13 mouse cellular contexts compared by ENCODE assay signal in the genomic region with DNA sequence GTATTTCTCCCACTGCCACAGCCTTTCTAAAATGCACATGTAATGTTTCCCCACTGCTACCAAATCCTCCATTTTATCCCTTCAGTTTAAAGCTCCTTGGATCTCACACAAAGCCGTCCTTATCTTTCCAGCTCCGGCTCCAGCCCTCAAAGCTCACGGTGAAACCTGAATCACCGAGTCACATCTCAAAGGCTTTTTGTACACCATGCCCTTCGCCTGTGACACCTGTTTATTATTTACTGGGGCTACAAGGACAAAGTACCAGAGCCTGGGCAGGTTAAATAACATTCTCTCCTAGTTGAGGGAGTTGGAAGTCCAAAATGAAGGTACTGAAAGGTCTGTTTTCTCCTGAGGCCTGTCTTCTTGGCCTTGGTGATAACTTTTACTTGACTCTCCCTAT. TPM values are rescaled to one million over a fixed set of nuclear protein-coding genes. Genes with fewer than 3 reads are reported as not detected.
DNase-seq lines count a peak whose midpoint lies in the region; ATAC-seq and TF ChIP-seq lines count a peak whose summit lies in the region.
"Had no signal": no experiment of that assay in that cellular context is flagged by ENCODE, and none has a peak within 500 bp of the region (broad histone marks: within the 10 kb centered on the region; RNA-seq: fewer than 3 reads in every experiment).

No protein-coding gene starts in this region.

- H3K27me3 ChIP-seq in heart, embryonic 14.5 days (ENCODE audit: control insufficient read depth, insufficient read depth, low read length), result no peaks in the 10 kb centered on the region
- H3K27me3 ChIP-seq in kidney, embryonic 16.5 days (ENCODE audit: insufficient read depth, low read length), result no peaks in the 10 kb centered on the region
- no peaks in the 10 kb centered on the region for H3K27me3 ChIP-seq in liver, embryonic 15.5 days

- H3K9ac ChIP-seq in heart, embryonic 14.5 days (ENCODE audit: low read length), result peak overlapping the region; percentile 94
- H3K9ac ChIP-seq in kidney, embryonic 16.5 days (replicated peaks; ENCODE audit: low read length), result no peak overlapping the region
- H3K9ac ChIP-seq in liver, embryonic 15.5 days, result peak overlapping the region; percentile 100

- TF ChIP-seq CTCF in bone marrow, adult 2 months (IDR thresholded peaks at IDR 0.05; ENCODE audit: control insufficient read depth, insufficient read depth, low read length), result no peak
- TF ChIP-seq CTCF in layer of hippocampus, adult 2 months (conservative IDR thresholded peaks at IDR 0.05), result no peak

- TF ChIP-seq POLR2A in bone marrow, adult 2 months (IDR thresholded peaks at IDR 0.05; ENCODE audit: borderline replicate concordance, control insufficient read depth, low read depth, low read length), result no peak

- peaks cover 9 to 54% of the 10 kb centered on the region in 2 experiments for H3K4me1 ChIP-seq in heart, embryonic 14.5 days (ENCODE audit: control insufficient read depth in 2 of 2, insufficient read depth in 2 of 2, low read length in 2 of 2)
- peaks cover 8% of the 10 kb centered on the region for H3K4me1 ChIP-seq in bone marrow, adult 2 months (ENCODE audit: control insufficient read depth, insufficient read depth, low read length)
- peaks cover 22% of the 10 kb centered on the region for H3K4me1 ChIP-seq in kidney, embryonic 16.5 days (ENCODE audit: insufficient read depth, low read length)
- H3K4me1 ChIP-seq in liver, embryonic 15.5 days (replicated peaks), result peaks cover 52% of the 10 kb centered on the region

- intact Hi-C loops in heart, postnatal 36 days (cut with DNase I), result loop anchor here (5.0 to 10.0 kb wide), 2 partner anchors 45 to 198 kb away; no protein-coding TSS in a partner anchor

- no peaks in the 10 kb centered on the region for H3K36me3 ChIP-seq in heart, embryonic 14.5 days (ENCODE audit: control insufficient read depth, insufficient read depth, low read length)
- H3K36me3 ChIP-seq in kidney, embryonic 16.5 days (ENCODE audit: insufficient read depth, low read length), result no peaks in the 10 kb centered on the region
- H3K36me3 ChIP-seq in liver, embryonic 15.5 days (replicated peaks), result peaks cover 7% of the 10 kb centered on the region; the same call in 1 of the 2 replicates

- no peaks in the 10 kb centered on the region for H3K9me3 ChIP-seq in heart, embryonic 14.5 days (ENCODE audit: control insufficient read depth, low read length)
- no peaks in the 10 kb centered on the region for H3K9me3 ChIP-seq in kidney, embryonic 16.5 days (ENCODE audit: low read length)
- H3K9me3 ChIP-seq in liver, embryonic 15.5 days (replicated peaks), result no peaks in the 10 kb centered on the region

- peak overlapping the region; percentile 75 for H3K4me2 ChIP-seq in heart, embryonic 14.5 days (ENCODE audit: low read length)
- H3K4me2 ChIP-seq in kidney, embryonic 16.5 days (replicated peaks; ENCODE audit: low read depth, low read length), result no peak overlapping the region
- peak overlapping the region; percentile 71 for H3K4me2 ChIP-seq in liver, embryonic 15.5 days

- WGBS in heart, embryonic 14.5 days, result 26% methylated on average over 5 of the region's 5 CpGs
- 55% methylated on average over 5 of the region's 5 CpGs for WGBS in bone marrow, adult 2 months
- 74% methylated on average over 5 of the region's 5 CpGs for WGBS in kidney, embryonic 16.5 days
- 16% methylated on average over 5 of the region's 5 CpGs for WGBS in liver, embryonic 15.5 days (ENCODE audit: insufficient replicate concordance)

- DNase-seq in heart, postnatal 36 days, result no peak
- no peak for DNase-seq in layer of hippocampus, adult 2 months (ENCODE audit: low spot score in 2 of 2)
- no peak for DNase-seq in spleen, postnatal 36 days (ENCODE audit: low spot score in 2 of 2)
- DNase-seq: cerebellum, postnatal 36 days; layer of hippocampus, postnatal 36 days; lung, postnatal 10 days; right cerebral cortex, postnatal 25 days had no signal

- 0 out of 4 replicates have a peak overlapping the region, but pooled peaks of 1 of the 2 experiments have one; percentile 27 for H3K27ac ChIP-seq in heart, embryonic 14.5 days (replicated peaks in 1 of 2; ENCODE audit: control insufficient read depth in 1 of 2, insufficient read depth in 1 of 2, low read depth in 2 of 2, low read length in 2 of 2)
- H3K27ac ChIP-seq in bone marrow, adult 2 months (ENCODE audit: control insufficient read depth, insufficient read depth, low read depth, low read length, poor library complexity), result peak overlapping the region; percentile 15; the same call in 1 of the 2 replicates
- H3K27ac ChIP-seq in kidney, embryonic 16.5 days (ENCODE audit: low read length), result peak overlapping the region; percentile 24; the same call in 1 of the 2 replicates
- H3K27ac ChIP-seq in liver, embryonic 15.5 days (replicated peaks), result peak overlapping the region; percentile 92
- H3K27ac ChIP-seq in layer of hippocampus, adult 2 months, result no peak overlapping the region

- peak overlapping the region in 1 of 2 experiments; percentile 10; a peak in 1 of 4 replicates for H3K4me3 ChIP-seq in heart, embryonic 14.5 days (ENCODE audit: control insufficient read depth in 1 of 2, insufficient read depth in 1 of 2, low read depth in 1 of 2, low read length in 2 of 2)
- H3K4me3 ChIP-seq in bone marrow, adult 2 months (replicated peaks; ENCODE audit: control insufficient read depth, low read depth, low read length), result peak overlapping the region; percentile 23
- H3K4me3 ChIP-seq in kidney, embryonic 16.5 days (ENCODE audit: low read length), result no peak overlapping the region
- peak overlapping the region; percentile 95 for H3K4me3 ChIP-seq in liver, embryonic 15.5 days (replicated peaks)
- H3K4me3 ChIP-seq in layer of hippocampus, adult 2 months, result no peak overlapping the region

- no peak for ATAC-seq in heart, embryonic 14.5 days (ENCODE audit: insufficient number of reproducible peaks, insufficient read depth, low FRiP score, low read depth)
- ATAC-seq in kidney, embryonic 16.5 days (ENCODE audit: low FRiP score, low TSS enrichment), result no peak
- no peak for ATAC-seq in liver, embryonic 15.5 days (ENCODE audit: insufficient read depth)
- ATAC-seq in CD4-positive, CD25-positive, alpha-beta regulatory T cell, adult 4 months, result no peak
- ATAC-seq: inflammation-experienced regulatory T-cells, adult 6 months had no signal

RNA-seq across cellular contexts. Expression of gene Trak2, which starts 3.2 kb away (rescaled TPM):
- polyA plus RNA-seq in heart, embryonic 14.5 days (2014; fragmentation: Nextera tagmentation; extraction: Ambion mirVana), result 29.6 and 32.6 TPM in 2 replicates
- total RNA-seq in heart, postnatal 36 days (2021), result 100 to 1,000 TPM; 165 to 186 TPM
- 87.3 and 99.9 TPM in 2 replicates for polyA plus RNA-seq in bone marrow, adult 2 months (2011; ENCODE audit: insufficient read depth, insufficient read length, low replicate concordance, missing spikeins)
- polyA plus RNA-seq in kidney, embryonic 16.5 days (2015; fragmentation: Nextera tagmentation; extraction: Ambion mirVana), result 17.3 and 19.4 TPM in 2 replicates
- polyA plus RNA-seq in liver, embryonic 15.5 days (2015; fragmentation: Nextera tagmentation; extraction: Ambion mirVana), result 53.1 and 57.4 TPM in 2 replicates
- total RNA-seq in layer of hippocampus, adult 2 months (2021), result 100 to 1,000 TPM; 118 to 133 TPM
- polyA plus RNA-seq in CD4-positive, CD25-positive, alpha-beta regulatory T cell, adult 4 months (2017; shearing (Covaris generic)), result 10 to 100 TPM; 23.7 to 26.1 TPM

RNA-seq across cellular contexts. Expression of gene Stradb, which starts 3.3 kb away (rescaled TPM):
- polyA plus RNA-seq in heart, embryonic 14.5 days (2014; fragmentation: Nextera tagmentation; extraction: Ambion mirVana), result 29.1 and 33.9 TPM in 2 replicates
- total RNA-seq in heart, postnatal 36 days (2021), result 10 to 100 TPM; 70.2 to 70.6 TPM
- polyA plus RNA-seq in bone marrow, adult 2 months (2011; ENCODE audit: insufficient read depth, insufficient read length, low replicate concordance, missing spikeins), result 36.5 and 64.4 TPM in 2 replicates
- polyA plus RNA-seq in kidney, embryonic 16.5 days (2015; fragmentation: Nextera tagmentation; extraction: Ambion mirVana), result 29.0 and 29.6 TPM in 2 replicates
- 48.9 and 51.7 TPM in 2 replicates for polyA plus RNA-seq in liver, embryonic 15.5 days (2015; fragmentation: Nextera tagmentation; extraction: Ambion mirVana)
- total RNA-seq in layer of hippocampus, adult 2 months (2021), result 10 to 100 TPM; 37.2 to 44.4 TPM
- polyA plus RNA-seq in CD4-positive, CD25-positive, alpha-beta regulatory T cell, adult 4 months (2017; shearing (Covaris generic)), result 10 to 100 TPM; 12.1 to 13.0 TPM

Comparison
In these comparisons a context has a peak if more than half of its experiments do, and no peak if none do; other contexts are left out.
1. H3K4me3 ChIP-seq: peak in bone marrow, adult 2 months (single experiment) and liver, embryonic 15.5 days (single experiment); none in kidney, embryonic 16.5 days (single experiment) and layer of hippocampus, adult 2 months (single experiment).